ENCODE assay signal across 15 mouse cellular contexts in genomic region chr14:71228894-71229446, GRCm38 (mm10).
"Had no signal": no experiment of that assay in that cellular context is flagged by ENCODE, and none has a peak within 500 bp of the region (broad histone marks: within the 10 kb centered on the region; RNA-seq: fewer than 3 reads in every experiment).

No protein-coding gene starts in this region.

- ATAC-seq: midbrain, embryonic 15.5 days had no signal

- H3K4me1 ChIP-seq: midbrain, embryonic 12.5 days; midbrain, embryonic 15.5 days; stomach, embryonic 15.5 days had no signal

- H3K27me3 ChIP-seq: liver, embryonic 13.5 days; midbrain, embryonic 12.5 days; midbrain, embryonic 15.5 days; stomach, embryonic 15.5 days had no signal

- H3K9ac ChIP-seq: liver, embryonic 13.5 days; midbrain, embryonic 12.5 days; midbrain, embryonic 15.5 days; stomach, embryonic 15.5 days had no signal

- H3K4me3 ChIP-seq: layer of hippocampus, adult 2 months; liver, embryonic 13.5 days; midbrain, embryonic 12.5 days; midbrain, embryonic 15.5 days; stomach, embryonic 15.5 days had no signal

- H3K36me3 ChIP-seq: liver, embryonic 13.5 days; midbrain, embryonic 12.5 days; midbrain, embryonic 15.5 days; stomach, embryonic 15.5 days had no signal

- H3K4me2 ChIP-seq: midbrain, embryonic 12.5 days; midbrain, embryonic 15.5 days; stomach, embryonic 15.5 days had no signal

- DNase-seq: kidney, adult 2 months; kidney, postnatal 25 days; layer of hippocampus, adult 9-11 months; liver, embryonic 13.5 days; lung, adult 2 months; lung, postnatal 14 days; lung, postnatal 4 days; right cerebral cortex, postnatal 25 days; spleen, adult 18-20 months; thymus, postnatal 25 days had no signal

- H3K27ac ChIP-seq: kidney, postnatal 0 days; layer of hippocampus, adult 2 months; liver, embryonic 13.5 days; midbrain, embryonic 12.5 days; midbrain, embryonic 15.5 days; stomach, embryonic 15.5 days had no signal

- H3K9me3 ChIP-seq: liver, embryonic 13.5 days; midbrain, embryonic 12.5 days; midbrain, embryonic 15.5 days; stomach, embryonic 15.5 days had no signal
